Mouse (Mus musculus) neutrophil, adult 65 days (primary cell): Measurements from ENCODE around the gene Atp11a. TPM values are rescaled to one million over a fixed set of nuclear protein-coding genes. Genes with fewer than 3 reads are reported as not detected.

Source experiments
- total RNA-seq: library from RNA; stranded (reverse); gene quantifications from 2 replicates; pipeline ENCODE4 v1.2.4, GENCODE M21; 2023

The Atp11a gene
- 132 and 233 TPM in 2 replicates for total RNA-seq

DNA sequence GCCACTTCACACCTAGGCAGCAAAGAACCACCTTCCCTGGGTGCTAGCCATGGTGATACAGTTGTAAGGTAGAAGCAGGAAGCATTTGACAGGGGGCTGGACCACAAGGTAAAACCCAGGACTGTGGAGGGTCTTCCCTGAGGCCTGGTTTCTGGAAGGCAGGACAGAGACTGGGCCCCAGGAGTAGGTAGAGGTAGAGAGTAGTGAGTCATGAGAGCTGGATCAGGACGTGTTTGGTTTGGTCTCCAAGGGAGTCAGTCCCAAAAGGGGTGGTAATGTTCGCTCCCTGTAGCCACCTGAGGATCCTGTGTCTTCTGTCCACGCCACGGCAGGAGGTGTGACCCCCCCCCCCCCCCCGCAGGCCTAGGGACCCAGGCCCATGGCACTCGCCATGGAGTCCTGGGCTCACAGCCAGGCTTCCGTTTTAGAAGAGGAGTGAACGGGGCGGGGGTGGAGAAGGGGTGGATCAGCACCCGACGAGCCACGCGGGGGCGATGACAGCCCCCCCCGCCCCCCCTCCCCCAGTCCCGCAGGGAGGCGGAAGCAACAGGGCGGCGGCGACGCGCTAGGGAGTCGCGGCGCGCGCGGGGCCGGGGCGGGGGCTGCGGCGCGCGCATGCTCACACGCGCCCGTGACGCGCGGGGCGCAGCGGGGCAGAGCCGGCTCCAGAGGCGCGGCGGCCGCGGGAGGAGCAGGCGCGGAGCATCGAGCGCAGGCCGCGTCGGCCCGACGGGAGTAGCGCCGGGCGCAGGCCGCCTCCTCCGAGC is at the start of gene Atp11a:
Atp11a (plus strand) TSS at position 624 of the 767 bp plus-strand sequence.

DNA sequence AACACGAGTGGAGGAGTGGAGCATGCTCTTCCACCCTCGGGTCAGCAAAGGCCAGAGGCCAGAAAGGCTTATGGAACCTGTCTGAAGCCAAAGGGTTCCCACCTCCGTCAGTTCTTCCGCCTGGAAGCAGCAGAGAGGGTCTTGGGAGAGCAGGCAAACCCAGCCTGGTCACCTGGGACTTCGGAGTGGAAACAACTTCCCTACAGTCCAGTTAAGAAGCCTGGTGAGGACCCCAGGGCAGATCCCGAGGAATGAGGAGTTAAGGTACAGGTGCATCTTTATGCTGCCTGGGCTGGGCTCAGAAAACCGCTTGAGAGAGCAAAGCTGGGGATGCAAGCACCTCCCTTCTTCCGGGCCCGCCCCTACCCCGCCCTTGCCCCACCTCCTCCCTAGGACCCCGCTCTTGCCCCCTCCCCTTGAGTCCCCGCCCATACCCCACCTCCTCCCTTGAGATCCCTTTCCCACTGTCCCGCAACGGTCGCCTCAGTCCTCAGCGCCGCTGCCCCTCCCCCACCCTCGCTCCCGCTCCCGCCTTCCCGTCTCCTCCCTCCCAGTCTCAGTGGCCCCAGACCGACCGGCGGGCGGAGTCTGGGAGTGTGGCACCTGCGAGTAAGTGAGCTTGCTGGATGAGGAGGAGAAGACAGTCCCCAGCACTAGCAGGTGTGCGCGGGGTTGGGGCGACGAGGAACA is 116.7 kb downstream of the Atp11a start, which contains the start of gene Mcf2l:
Mcf2l (plus strand) TSS at position 450 of the 690 bp plus-strand sequence.

Other genes with a start within 250 kb of the Atp11a start
- not detected in 2 replicates for gene Spaca7, start 184.0 kb upstream of the Atp11a start, total RNA-seq
- gene Tubgcp3, start 84.8 kb upstream of the Atp11a start, total RNA-seq = 28.1 and 38.1 TPM in 2 replicates
- gene Mcf2l, start 116.8 kb downstream of the Atp11a start, total RNA-seq = 28.0 and 39.0 TPM in 2 replicates